Mouse (Mus musculus) gastrocnemius, postnatal 4 days (tissue): Measurements from ENCODE around the gene Gm20458. TPM values are rescaled to one million over a fixed set of nuclear protein-coding genes. Genes with fewer than 3 reads are reported as not detected.

Source experiments
- DNase-seq, 2 experiments: peaks; one replicate each; pipeline ENCODE4 v3.0.0; 2021 to 2022; ENCODE audit warnings: low spot score in 2 of 2, mixed read lengths in 2 of 2
- total RNA-seq, 2 experiments: library from RNA; stranded (reverse); gene quantifications; 2 replicates each; pipeline ENCODE4 v1.2.3; 2021

Gene Gm20458
- total RNA-seq, 2 experiments from 2014 or later: 0.96 to 1.9 TPM

DNA sequence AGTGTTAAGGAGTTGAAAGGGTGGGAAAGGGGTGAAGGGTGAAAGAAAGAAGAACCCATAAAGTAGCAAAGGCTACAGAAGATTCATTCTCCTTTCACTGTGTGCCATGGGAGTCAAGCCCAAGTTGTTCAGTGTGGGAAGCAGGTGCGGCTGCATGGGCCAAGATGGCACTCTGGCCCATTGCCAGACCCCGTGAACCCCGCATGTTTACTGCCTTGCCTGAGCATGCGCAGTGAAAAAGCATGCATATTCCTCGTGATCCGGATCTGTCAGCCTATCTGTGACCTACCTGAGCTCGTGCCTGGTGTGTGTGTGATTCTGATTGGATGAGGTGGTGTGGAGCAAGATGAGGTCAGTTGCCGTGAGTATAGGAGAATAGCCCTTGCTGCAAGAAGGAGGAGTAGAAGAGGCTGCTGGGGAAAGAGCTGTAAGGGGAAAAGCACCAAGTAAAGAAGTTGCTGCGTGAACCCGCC is 62.6 kb downstream of the Gm20458 start:
- no peak for DNase-seq

DNA sequence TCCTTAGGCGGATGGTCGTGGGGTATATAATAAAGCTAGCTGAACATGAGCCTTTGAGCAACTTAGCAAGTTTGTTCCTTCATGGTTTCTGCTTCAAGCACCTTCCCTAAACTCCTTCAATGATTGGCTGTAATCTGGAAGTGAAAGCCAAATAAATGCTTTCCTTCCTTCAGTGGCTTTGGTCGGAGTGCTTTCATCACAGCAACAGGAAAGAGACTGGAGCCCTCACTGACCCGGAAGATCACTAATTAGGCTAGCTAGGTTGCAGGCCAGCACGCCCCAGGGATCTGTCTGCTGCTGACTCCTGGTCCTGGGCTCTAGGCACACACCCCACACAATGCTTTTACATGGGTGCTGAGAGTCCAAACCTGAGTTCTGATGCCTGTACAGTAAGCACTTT is 67.8 kb downstream of the Gm20458 start:
- DNase-seq: no peak

DNA sequence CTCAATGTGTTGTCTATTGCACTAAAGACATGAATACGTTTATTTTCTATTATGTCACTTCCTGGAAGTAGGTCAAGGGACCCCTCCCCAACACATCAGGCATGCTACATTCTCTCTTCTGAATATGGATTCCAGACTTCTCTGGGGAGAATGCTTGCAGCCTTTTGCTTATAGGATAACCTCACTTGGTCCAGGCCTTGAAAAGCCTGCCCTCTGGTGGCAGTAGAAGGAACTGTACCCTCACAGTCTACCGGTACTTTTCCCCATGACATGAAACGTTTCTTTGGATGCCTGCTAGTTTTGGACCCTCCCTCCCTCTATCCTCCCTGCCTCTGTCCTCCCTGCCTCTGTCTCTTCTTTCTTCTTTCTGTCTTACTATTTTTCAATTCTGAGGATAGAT is 70.4 kb downstream of the Gm20458 start:
- peak; percentile 38 to 71 for DNase-seq

DNA sequence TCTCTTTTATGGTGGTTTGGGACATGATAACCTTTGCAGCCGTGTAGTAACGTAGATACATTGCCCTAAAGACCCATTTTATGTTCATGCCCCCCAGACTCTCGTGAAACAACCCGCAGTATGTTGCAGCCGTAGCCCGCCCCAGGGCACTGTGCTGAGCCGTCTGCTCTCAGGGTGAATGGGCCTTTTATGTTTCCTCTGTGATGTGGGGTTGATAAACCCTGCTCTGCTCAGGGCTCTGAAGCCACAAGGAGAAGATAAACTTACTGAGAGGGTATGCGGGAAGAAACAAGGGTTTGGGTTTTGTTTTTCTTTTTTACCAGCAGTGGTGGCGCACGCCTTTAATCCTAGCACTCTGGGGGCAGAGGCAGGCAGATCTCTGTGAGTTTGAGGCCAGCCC is 73.5 kb downstream of the Gm20458 start:
- no peak for DNase-seq

DNA sequence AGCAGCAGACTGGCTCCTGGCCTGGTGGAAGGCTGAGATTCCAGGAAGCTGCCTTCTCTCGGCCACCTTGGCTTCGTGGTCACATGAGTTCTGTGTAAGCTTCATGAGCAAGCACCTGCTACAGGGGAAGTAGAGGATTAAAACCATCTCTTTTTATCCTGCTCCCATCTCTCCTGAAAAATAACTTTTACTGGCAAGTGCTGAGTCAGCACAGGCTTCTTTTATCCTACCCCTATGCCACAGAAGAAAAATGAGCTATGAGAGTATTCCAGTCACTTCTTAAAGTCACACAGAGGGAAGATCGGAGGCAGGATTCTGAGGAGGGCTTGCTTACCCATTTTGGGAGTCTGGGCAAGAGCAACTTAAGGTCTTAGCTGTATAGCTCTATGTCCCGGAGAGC is 76.2 kb downstream of the Gm20458 start:
- DNase-seq: no peak

Other genes with a start within 250 kb of the Gm20458 start
- gene Wfdc15b, start 239.3 kb upstream of the Gm20458 start, total RNA-seq: not detected
- gene Svs2, start 222.5 kb upstream of the Gm20458 start, total RNA-seq: not detected
- not detected for gene Svs3b, start 204.3 kb upstream of the Gm20458 start, total RNA-seq
- gene Svs4, start 182.5 kb upstream of the Gm20458 start, total RNA-seq: not detected
- not detected for gene Svs3a, start 171.7 kb upstream of the Gm20458 start, total RNA-seq
- gene Svs6, start 144.2 kb upstream of the Gm20458 start, total RNA-seq: not detected
- gene Svs5, start 128.2 kb upstream of the Gm20458 start, total RNA-seq: not detected
- gene Slpi, start 71.9 kb upstream of the Gm20458 start, total RNA-seq: under 1 TPM; 0.57 to 0.76 TPM
- gene Rbpjl, start 57.8 kb upstream of the Gm20458 start, total RNA-seq: under 1 TPM; 0.13 to 0.15 TPM
- gene Matn4, start 55.8 kb upstream of the Gm20458 start, total RNA-seq: 1 to 10 TPM; 5.5 to 6.0 TPM
- 10 to 100 TPM; 58.1 to 60.1 TPM for gene Sdc4, start 17.1 kb upstream of the Gm20458 start, total RNA-seq
- 10 to 100 TPM; 20.8 to 22.2 TPM for gene Sys1, start 4.0 kb upstream of the Gm20458 start, total RNA-seq
- gene Trp53tg5, start 12.8 kb downstream of the Gm20458 start, total RNA-seq: not detected
- 10 to 100 TPM; 13.5 to 15.7 TPM for gene Dbndd2, start 25.1 kb downstream of the Gm20458 start, total RNA-seq
- gene Pigt, start 36.6 kb downstream of the Gm20458 start, total RNA-seq: 10 to 100 TPM; 66.5 to 66.8 TPM
- 1 to 10 TPM in 1 of 2 experiments, not detected in 1; 1.3 TPM for gene Wfdc2, start 101.4 kb downstream of the Gm20458 start, total RNA-seq
- gene Spint3, start 112.5 kb downstream of the Gm20458 start, total RNA-seq: not detected
- not detected for gene Wfdc6a, start 124.5 kb downstream of the Gm20458 start, total RNA-seq
- not detected for gene Eppin, start 132.6 kb downstream of the Gm20458 start, total RNA-seq
- not detected for gene Wfdc6b, start 152.6 kb downstream of the Gm20458 start, total RNA-seq
- not detected for gene Wfdc8, start 152.7 kb downstream of the Gm20458 start, total RNA-seq
- not detected for gene Wfdc16, start 177.8 kb downstream of the Gm20458 start, total RNA-seq
- not detected for gene Wfdc10, start 195.1 kb downstream of the Gm20458 start, total RNA-seq
- not detected for gene Wfdc9, start 195.6 kb downstream of the Gm20458 start, total RNA-seq
- gene Wfdc11, start 213.1 kb downstream of the Gm20458 start, total RNA-seq: not detected
- gene Wfdc13, start 224.1 kb downstream of the Gm20458 start, total RNA-seq: not detected
- not detected for gene Spint4, start 237.5 kb downstream of the Gm20458 start, total RNA-seq